In the genomic region with DNA sequence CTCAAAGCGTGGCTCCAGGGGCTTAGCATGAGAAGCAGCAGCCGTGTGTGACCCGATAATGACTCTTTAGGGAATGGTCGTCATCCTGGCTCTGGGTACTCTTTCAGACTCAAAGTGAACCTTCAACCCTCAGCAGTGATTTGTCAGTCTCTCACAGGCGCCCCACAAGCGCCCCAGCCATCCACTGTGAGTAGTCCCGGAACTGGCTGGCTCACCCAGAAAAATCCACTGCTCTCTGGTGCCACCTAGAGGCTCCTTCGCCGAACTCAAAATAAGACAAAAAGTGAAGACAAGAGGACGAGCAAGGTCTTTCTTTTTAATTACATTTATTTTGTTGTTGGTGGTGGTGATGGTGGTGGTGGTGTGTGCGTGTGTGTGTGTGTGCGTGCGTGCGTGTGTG, we compare ENCODE assay signal across 8 mouse cellular contexts. TPM values are rescaled to one million over a fixed set of nuclear protein-coding genes. Genes with fewer than 3 reads are reported as not detected.
DNase-seq lines count a peak whose midpoint lies in the region; ATAC-seq and TF ChIP-seq lines count a peak whose summit lies in the region.

No protein-coding gene starts in this region.

- TF ChIP-seq CTCF in ES-Bruce4 (IDR thresholded peaks at IDR 0.05; ENCODE audit: low read depth, low read length): peak; percentile 55
- peak; percentile 59 for TF ChIP-seq CTCF in olfactory bulb, adult 2 months (IDR thresholded peaks at IDR 0.05; ENCODE audit: insufficient read depth, low read depth, low read length)

- intact Hi-C loops in heart, postnatal 10 days (cut with DNase I): loop anchor here (5.0 kb wide), 2 partner anchors 239 to 449 kb away; no protein-coding TSS in a partner anchor

- H3K4me2 ChIP-seq in embryonic facial prominence, embryonic 11.5 days (ENCODE audit: low read depth, low read length): no peak overlapping the region
- peak overlapping the region; percentile 29 for H3K4me2 ChIP-seq in lung, embryonic 15.5 days

- 0 out of 2 replicates have a peak overlapping the region, but pooled peaks have one; percentile 14 for H3K9ac ChIP-seq in ES-Bruce4 (ENCODE audit: low read depth, poor library complexity, severe bottlenecking)
- H3K9ac ChIP-seq in embryonic facial prominence, embryonic 11.5 days (replicated peaks; ENCODE audit: low read length): no peak overlapping the region
- H3K9ac ChIP-seq in lung, embryonic 15.5 days: no peak overlapping the region

- peak overlapping the region; percentile 22 for H3K4me3 ChIP-seq in ES-Bruce4 (ENCODE audit: low read depth, low read length)
- H3K4me3 ChIP-seq in embryonic facial prominence, embryonic 11.5 days (ENCODE audit: low read depth, low read length): no peak overlapping the region
- no peak overlapping the region for H3K4me3 ChIP-seq in lung, embryonic 15.5 days
- no peak overlapping the region for H3K4me3 ChIP-seq in olfactory bulb, adult 2 months (ENCODE audit: insufficient read depth, low read depth, low read length)

- TF ChIP-seq EP300 in ES-Bruce4 (IDR thresholded peaks at IDR 0.05; ENCODE audit: insufficient read depth, low read depth, low read length): no peak

- no peaks in the 10 kb centered on the region for H3K27me3 ChIP-seq in ES-Bruce4 (ENCODE audit: control insufficient read depth, insufficient read depth, low read length, poor library complexity, severe bottlenecking)
- H3K27me3 ChIP-seq in embryonic facial prominence, embryonic 11.5 days (ENCODE audit: control insufficient read depth, insufficient read depth, low read length): no peaks in the 10 kb centered on the region
- no peaks in the 10 kb centered on the region for H3K27me3 ChIP-seq in lung, embryonic 15.5 days

- H3K4me1 ChIP-seq in ES-Bruce4 (ENCODE audit: control insufficient read depth, insufficient read depth, low read length): peaks cover 2% of the 10 kb centered on the region
- H3K4me1 ChIP-seq in embryonic facial prominence, embryonic 11.5 days (ENCODE audit: control insufficient read depth, insufficient read depth, low read length): no peaks in the 10 kb centered on the region
- H3K4me1 ChIP-seq in lung, embryonic 15.5 days: no peaks in the 10 kb centered on the region
- peaks cover 8% of the 10 kb centered on the region for H3K4me1 ChIP-seq in olfactory bulb, adult 2 months (ENCODE audit: control insufficient read depth, insufficient read depth, low read length)

- ATAC-seq in embryonic facial prominence, embryonic 11.5 days (replicated peaks; ENCODE audit: insufficient number of reproducible peaks, low FRiP score, low TSS enrichment, low read depth): no peak
- ATAC-seq in lung, embryonic 15.5 days (ENCODE audit: borderline replicate concordance, extremely low read depth, low FRiP score, low TSS enrichment): no peak

- no peak for TF ChIP-seq POLR2A in ES-Bruce4 (IDR thresholded peaks at IDR 0.05; ENCODE audit: insufficient read depth, low read length)
- TF ChIP-seq POLR2A in olfactory bulb, adult 2 months (IDR thresholded peaks at IDR 0.05; ENCODE audit: insufficient read depth, low read depth, low read length): no peak

- DNase-seq in adrenal gland, postnatal 10 days: peak; percentile 85
- DNase-seq in embryonic facial prominence, embryonic 11.5 days (ENCODE audit: low spot score): peak; percentile 86
- DNase-seq in heart, postnatal 10 days: peak; percentile 67 to 79
- peak; percentile 77 to 89 for DNase-seq in layer of hippocampus, adult 18-20 months (ENCODE audit: low spot score in 2 of 2)
- peak; percentile 79 for DNase-seq in thymus, postnatal 4 days

- no peaks in the 10 kb centered on the region for H3K9me3 ChIP-seq in ES-Bruce4 (replicated peaks; ENCODE audit: control insufficient read depth, insufficient read depth, low read length, poor library complexity, severe bottlenecking)
- no peaks in the 10 kb centered on the region for H3K9me3 ChIP-seq in embryonic facial prominence, embryonic 11.5 days (replicated peaks; ENCODE audit: control insufficient read depth, low read length)
- no peaks in the 10 kb centered on the region for H3K9me3 ChIP-seq in lung, embryonic 15.5 days

- no peaks in the 10 kb centered on the region for H3K36me3 ChIP-seq in ES-Bruce4 (ENCODE audit: control insufficient read depth, insufficient read depth, low read length, poor library complexity, severe bottlenecking)
- no peaks in the 10 kb centered on the region for H3K36me3 ChIP-seq in embryonic facial prominence, embryonic 11.5 days (replicated peaks; ENCODE audit: control insufficient read depth, insufficient read depth, low read depth, low read length)
- no peaks in the 10 kb centered on the region for H3K36me3 ChIP-seq in lung, embryonic 15.5 days

- 16% methylated on average over 14 of the region's 14 CpGs for WGBS in embryonic facial prominence, embryonic 11.5 days
- WGBS in lung, embryonic 15.5 days: 11% methylated on average over 14 of the region's 14 CpGs
- 13% methylated on average over 14 of the region's 14 CpGs for WGBS in olfactory bulb, adult 2 months

- H3K27ac ChIP-seq in ES-Bruce4 (ENCODE audit: insufficient read depth, low read length): no peak overlapping the region
- no peak overlapping the region for H3K27ac ChIP-seq in embryonic facial prominence, embryonic 11.5 days (replicated peaks; ENCODE audit: low read depth, low read length)
- no peak overlapping the region for H3K27ac ChIP-seq in lung, embryonic 15.5 days
- no peak overlapping the region for H3K27ac ChIP-seq in olfactory bulb, adult 2 months (ENCODE audit: insufficient read depth, low read depth, low read length)

RNA-seq across cellular contexts. Expression of gene Rimbp2, which starts 18.0 kb away (rescaled TPM):
- polyA plus RNA-seq in ES-Bruce4 (2011; ENCODE audit: insufficient read depth, insufficient read length, low read depth, missing spikeins): 0.33 and 0.40 TPM in 2 replicates
- total RNA-seq in adrenal gland, postnatal 10 days (2021): 1 to 10 TPM; 5.2 to 8.0 TPM
- 0.69 and 1.4 TPM in 2 replicates for polyA plus RNA-seq in embryonic facial prominence, embryonic 11.5 days (2014; fragmentation: Nextera tagmentation; extraction: Ambion mirVana)
- total RNA-seq in heart, postnatal 10 days (2021): under 1 TPM in 1 of 2 experiments, not detected in 1; 0.07 TPM
- 100 to 1,000 TPM; 119 to 127 TPM for total RNA-seq in layer of hippocampus, adult 18-20 months (2021)
- 0.03 and 0.26 TPM in 2 replicates for polyA plus RNA-seq in lung, embryonic 15.5 days (2015; fragmentation: Nextera tagmentation; extraction: Ambion mirVana)
- not detected in 2 replicates for polyA plus RNA-seq in olfactory bulb, adult 2 months (2012; ENCODE audit: insufficient read depth, insufficient read length, low replicate concordance, missing spikeins)

RNA-seq across cellular contexts. Expression of gene Stx2, which starts 37.1 kb away (rescaled TPM):
- polyA plus RNA-seq in ES-Bruce4 (2011; ENCODE audit: insufficient read depth, insufficient read length, low read depth, missing spikeins): 19.8 and 25.9 TPM in 2 replicates
- 10 to 100 TPM; 30.3 to 36.5 TPM for total RNA-seq in adrenal gland, postnatal 10 days (2021)
- 32.8 and 34.4 TPM in 2 replicates for polyA plus RNA-seq in embryonic facial prominence, embryonic 11.5 days (2014; fragmentation: Nextera tagmentation; extraction: Ambion mirVana)
- 10 to 100 TPM; 20.0 to 23.2 TPM for total RNA-seq in heart, postnatal 10 days (2021)
- total RNA-seq in layer of hippocampus, adult 18-20 months (2021): 10 to 100 TPM; 27.1 to 29.2 TPM
- polyA plus RNA-seq in lung, embryonic 15.5 days (2015; fragmentation: Nextera tagmentation; extraction: Ambion mirVana): 24.9 and 28.3 TPM in 2 replicates
- not detected in 2 replicates for polyA plus RNA-seq in olfactory bulb, adult 2 months (2012; ENCODE audit: insufficient read depth, insufficient read length, low replicate concordance, missing spikeins)

RNA-seq across cellular contexts. Expression of gene Ran, which starts 48.6 kb away (rescaled TPM):
- 669 and 685 TPM in 2 replicates for polyA plus RNA-seq in ES-Bruce4 (2011; ENCODE audit: insufficient read depth, insufficient read length, low read depth, missing spikeins)
- 100 to 1,000 TPM; 183 to 187 TPM for total RNA-seq in adrenal gland, postnatal 10 days (2021)
- 872 and 909 TPM in 2 replicates for polyA plus RNA-seq in embryonic facial prominence, embryonic 11.5 days (2014; fragmentation: Nextera tagmentation; extraction: Ambion mirVana)
- total RNA-seq in heart, postnatal 10 days (2021): 100 to 1,000 TPM; 121 TPM
- total RNA-seq in layer of hippocampus, adult 18-20 months (2021): 100 to 1,000 TPM; 161 to 173 TPM
- polyA plus RNA-seq in lung, embryonic 15.5 days (2015; fragmentation: Nextera tagmentation; extraction: Ambion mirVana): 634 and 683 TPM in 2 replicates
- not detected in 2 replicates for polyA plus RNA-seq in olfactory bulb, adult 2 months (2012; ENCODE audit: insufficient read depth, insufficient read length, low replicate concordance, missing spikeins)

Comparison
In these comparisons a context has a peak if more than half of its experiments do, and no peak if none do; other contexts are left out.
1. RNA of gene Rimbp2, which starts 18.0 kb away (polyA plus RNA-seq): not detected in olfactory bulb, adult 2 months; 0.69 to 1.4 TPM in embryonic facial prominence, embryonic 11.5 days, 0.33 to 0.40 TPM in ES-Bruce4 and 0.03 to 0.26 TPM in lung, embryonic 15.5 days; every median in the first group is over 10 times any median in the second.
2. RNA of gene Ran, which starts 48.6 kb away (polyA plus RNA-seq): 872 to 909 TPM in embryonic facial prominence, embryonic 11.5 days, 669 to 685 TPM in ES-Bruce4 and 634 to 683 TPM in lung, embryonic 15.5 days; not detected in olfactory bulb, adult 2 months; every median in the first group is over 100 times any median in the second.
3. Peak in every context shown above with its lines, with median percentiles within 50 percentile points of each other: DNase-seq.